Mouse (Mus musculus): ENCODE data around the gene Snrk. TPM values are rescaled to one million over a fixed set of nuclear protein-coding genes. Genes with fewer than 3 reads are reported as not detected.

The Snrk gene
- polyA plus RNA-seq, 1 experiment from 2014 or later, result 34.0 TPM

GRCm38 (mm10) chr9:122130666-122131065 lies 13.6 kb downstream of the Snrk start:
- Histone ChIP-seq H3K27me3 (ENCODE audit: control insufficient read depth, insufficient read depth, low read length) (no peaks in the 10 kb centered on the region), H3K9me3 (ENCODE audit: control insufficient read depth, low read length) (no peaks in the 10 kb centered on the region), H3K4me3 (ENCODE audit: low read depth, low read length) (no peak overlapping the region), H3K27ac (replicated peaks) (no peak overlapping the region), H3K4me2 (replicated peaks; ENCODE audit: low read depth) (no peak overlapping the region), H3K9ac (ENCODE audit: low read length) (no peak overlapping the region), H3K36me3 (ENCODE audit: control insufficient read depth, insufficient read depth, low read length) (no peaks in the 10 kb centered on the region), H3K4me1 (replicated peaks; ENCODE audit: control insufficient read depth, insufficient read depth) (peaks cover 7% of the 10 kb centered on the region; the same call in 1 of the 2 replicates)
- no peak for ATAC-seq (ENCODE audit: low FRiP score, low TSS enrichment)
- no peak for TF ChIP-seq EP300 (optimal IDR thresholded peaks at IDR 0.05)
- TF ChIP-seq CTCF (IDR thresholded peaks at IDR 0.05; ENCODE audit: low read depth), result no peak
- WGBS, result 44% methylated on average over 3 of the region's 3 CpGs
- no peak for DNase-seq (ENCODE audit: low spot score)

GRCm38 (mm10) chr9:122132145-122132544 lies 15.1 kb downstream of the Snrk start:
- ATAC-seq (ENCODE audit: low FRiP score, low TSS enrichment) (no peak), DNase-seq (ENCODE audit: low spot score) (no peak)
- 72% methylated on average over 7 of the region's 7 CpGs for WGBS
- H3K4me1 ChIP-seq (replicated peaks; ENCODE audit: control insufficient read depth, insufficient read depth), result peaks cover 7% of the 10 kb centered on the region; the same call in 1 of the 2 replicates
- TF ChIP-seq EP300 (optimal IDR thresholded peaks at IDR 0.05) (no peak), CTCF (IDR thresholded peaks at IDR 0.05; ENCODE audit: low read depth) (no peak)
- no peaks in the 10 kb centered on the region; the same call in 1 of the 2 replicates for H3K36me3 ChIP-seq (ENCODE audit: control insufficient read depth, insufficient read depth, low read length)
- no peak overlapping the region for H3K4me2 ChIP-seq (replicated peaks; ENCODE audit: low read depth)
- no peak overlapping the region for H3K4me3 ChIP-seq (ENCODE audit: low read depth, low read length)
- H3K27ac ChIP-seq (replicated peaks), result no peak overlapping the region
- H3K27me3 ChIP-seq (ENCODE audit: control insufficient read depth, insufficient read depth, low read length), result no peaks in the 10 kb centered on the region
- H3K9ac ChIP-seq (ENCODE audit: low read length), result no peak overlapping the region
- no peaks in the 10 kb centered on the region for H3K9me3 ChIP-seq (ENCODE audit: control insufficient read depth, low read length)

- Histone ChIP-seq H3K4me1 (replicated peaks; ENCODE audit: control insufficient read depth, insufficient read depth) (peaks cover 6% of the 10 kb centered on the region; the same call in 1 of the 2 replicates), H3K4me2 (replicated peaks; ENCODE audit: low read depth) (no peak overlapping the region), H3K36me3 (ENCODE audit: control insufficient read depth, insufficient read depth, low read length) (peaks cover 5% of the 10 kb centered on the region; the same call in 1 of the 2 replicates), H3K27me3 (ENCODE audit: control insufficient read depth, insufficient read depth, low read length) (no peaks in the 10 kb centered on the region), H3K27ac (replicated peaks) (no peak overlapping the region), H3K4me3 (ENCODE audit: low read depth, low read length) (no peak overlapping the region), H3K9ac (ENCODE audit: low read length) (no peak overlapping the region), H3K9me3 (ENCODE audit: control insufficient read depth, low read length) (no peaks in the 10 kb centered on the region)
- DNase-seq (ENCODE audit: low spot score) (no peak), ATAC-seq (ENCODE audit: low FRiP score, low TSS enrichment) (peak; percentile 53)
- 40% methylated on average over 1 of the region's 1 CpGs for WGBS
- TF ChIP-seq CTCF (IDR thresholded peaks at IDR 0.05; ENCODE audit: low read depth) (no peak), EP300 (optimal IDR thresholded peaks at IDR 0.05) (no peak)
Observed at GRCm38 (mm10) chr9:122135095-122135884, 18.2 kb downstream of the Snrk start.

- 0 out of 2 replicates have a peak, but pooled peaks have one; percentile 40 for ATAC-seq (ENCODE audit: low FRiP score, low TSS enrichment)
- Histone ChIP-seq H3K9ac (ENCODE audit: low read length) (no peak overlapping the region), H3K27me3 (ENCODE audit: control insufficient read depth, insufficient read depth, low read length) (no peaks in the 10 kb centered on the region), H3K9me3 (ENCODE audit: control insufficient read depth, low read length) (no peaks in the 10 kb centered on the region), H3K36me3 (ENCODE audit: control insufficient read depth, insufficient read depth, low read length) (peaks cover 5% of the 10 kb centered on the region; the same call in 1 of the 2 replicates), H3K4me2 (replicated peaks; ENCODE audit: low read depth) (no peak overlapping the region), H3K4me3 (ENCODE audit: low read depth, low read length) (no peak overlapping the region), H3K4me1 (replicated peaks; ENCODE audit: control insufficient read depth, insufficient read depth) (peaks cover 4% of the 10 kb centered on the region; the same call in 1 of the 2 replicates), H3K27ac (replicated peaks) (no peak overlapping the region)
- TF ChIP-seq CTCF (IDR thresholded peaks at IDR 0.05; ENCODE audit: low read depth), result no peak
- TF ChIP-seq EP300 (optimal IDR thresholded peaks at IDR 0.05), result no peak
- WGBS, result 63% methylated on average over 2 of the region's 2 CpGs
- DNase-seq (ENCODE audit: low spot score), result no peak
Observed at GRCm38 (mm10) chr9:122135885-122136170, 18.8 kb downstream of the Snrk start.

- Histone ChIP-seq H3K9me3 (ENCODE audit: control insufficient read depth, low read length) (no peaks in the 10 kb centered on the region), H3K36me3 (ENCODE audit: control insufficient read depth, insufficient read depth, low read length) (peaks cover 5% of the 10 kb centered on the region; the same call in 1 of the 2 replicates), H3K4me1 (replicated peaks; ENCODE audit: control insufficient read depth, insufficient read depth) (peaks cover 4% of the 10 kb centered on the region; the same call in 1 of the 2 replicates), H3K4me2 (replicated peaks; ENCODE audit: low read depth) (no peak overlapping the region), H3K4me3 (ENCODE audit: low read depth, low read length) (no peak overlapping the region), H3K27me3 (ENCODE audit: control insufficient read depth, insufficient read depth, low read length) (no peaks in the 10 kb centered on the region), H3K27ac (replicated peaks) (no peak overlapping the region), H3K9ac (ENCODE audit: low read length) (no peak overlapping the region)
- TF ChIP-seq CTCF (IDR thresholded peaks at IDR 0.05; ENCODE audit: low read depth), result no peak
- no peak for TF ChIP-seq EP300 (optimal IDR thresholded peaks at IDR 0.05)
- WGBS, result 63% methylated on average over 1 of the region's 1 CpGs
- DNase-seq (ENCODE audit: low spot score), result no peak
- no peak for ATAC-seq (ENCODE audit: low FRiP score, low TSS enrichment)
Observed at GRCm38 (mm10) chr9:122137960-122138359, 20.9 kb downstream of the Snrk start.

GRCm38 (mm10) chr9:122138371-122139029 lies 21.4 kb downstream of the Snrk start:
- H3K27ac ChIP-seq (replicated peaks), result no peak overlapping the region

More at GRCm38 (mm10) chr9:122138371-122139029, 21.4 kb downstream of the Snrk start:
- no peak for DNase-seq (ENCODE audit: low spot score)
- Histone ChIP-seq H3K36me3 (ENCODE audit: control insufficient read depth, insufficient read depth, low read length) (peaks cover 5% of the 10 kb centered on the region; the same call in 1 of the 2 replicates), H3K9me3 (ENCODE audit: control insufficient read depth, low read length) (no peaks in the 10 kb centered on the region), H3K4me2 (replicated peaks; ENCODE audit: low read depth) (no peak overlapping the region), H3K27me3 (ENCODE audit: control insufficient read depth, insufficient read depth, low read length) (no peaks in the 10 kb centered on the region), H3K4me1 (replicated peaks; ENCODE audit: control insufficient read depth, insufficient read depth) (peaks cover 4% of the 10 kb centered on the region; the same call in 1 of the 2 replicates), H3K4me3 (ENCODE audit: low read depth, low read length) (no peak overlapping the region), H3K9ac (ENCODE audit: low read length) (no peak overlapping the region)
- 90% methylated on average over 4 of the region's 4 CpGs for WGBS
- ATAC-seq (ENCODE audit: low FRiP score, low TSS enrichment), result no peak
- TF ChIP-seq CTCF (IDR thresholded peaks at IDR 0.05; ENCODE audit: low read depth), result no peak
- no peak for TF ChIP-seq EP300 (optimal IDR thresholded peaks at IDR 0.05)

Measured in stomach, postnatal 0 days (tissue).